Mouse (Mus musculus) midbrain, embryonic 12.5 days (tissue): Measurements from ENCODE around the gene Gm20388. TPM values are rescaled to one million over a fixed set of nuclear protein-coding genes. Genes with fewer than 3 reads are reported as not detected.

Experiments used
- ATAC-seq: fragments of 200-750 bp; cut with Nextera tagmentation; 2 replicates; pipeline ENCODE4 v1.8.0; 2017; ENCODE audit warnings: low read depth, moderate TSS enrichment, moderate library complexity; ENCODE audit not compliant: low FRiP score
- H3K27ac ChIP-seq: fragments of 300-500 bp; sonication (generic); replicated peaks from 2 replicates; pipeline ENCODE4 v1.5.1; 2016; ENCODE audit warnings: mild to moderate bottlenecking
- H3K27me3 ChIP-seq: fragments of 300-500 bp; sonication (generic); 2 replicates; pipeline ENCODE4 v1.6.1; 2016; ENCODE audit warnings: mild to moderate bottlenecking
- H3K36me3 ChIP-seq: fragments of 300-500 bp; sonication (generic); 2 replicates; pipeline ENCODE4 v1.6.1; 2016
- H3K4me1 ChIP-seq: fragments of 300-500 bp; sonication (generic); 2 replicates; pipeline ENCODE4 v1.6.1; 2016
- H3K4me2 ChIP-seq: fragments of 300-500 bp; sonication (generic); replicated peaks from 2 replicates; pipeline ENCODE4 v1.6.1; 2016; ENCODE audit warnings: mild to moderate bottlenecking, moderate library complexity
- H3K4me3 ChIP-seq: fragments of 300-500 bp; sonication (generic); 2 replicates; pipeline ENCODE4 v1.5.1; 2016; ENCODE audit warnings: mild to moderate bottlenecking
- H3K9ac ChIP-seq: fragments of 300-500 bp; sonication (generic); replicated peaks from 2 replicates; pipeline ENCODE4 v1.6.1; 2016; ENCODE audit warnings: mild to moderate bottlenecking, moderate library complexity
- H3K9me3 ChIP-seq: fragments of 300-500 bp; sonication (generic); 2 replicates; pipeline ENCODE4 v1.6.1; 2016; ENCODE audit warnings: mild to moderate bottlenecking
- WGBS: fragments of 180-500 bp; shearing (Covaris S2); methylation state at CpG from one replicate; pipeline ENCODE4 v1.1.7; 2016; 5-methylcytosine and 5-hydroxymethylcytosine counted together
- polyA plus RNA-seq: library from polyadenylated mRNA; unstranded; fragments of >200 nt; fragmentation: Nextera tagmentation; extraction: Ambion mirVana; gene quantifications from 2 replicates; pipeline ENCODE4 v1.2.1, GENCODE M21; 2016

Gene Gm20388
- polyA plus RNA-seq, 1 experiment from 2014 or later = not detected

DNA sequence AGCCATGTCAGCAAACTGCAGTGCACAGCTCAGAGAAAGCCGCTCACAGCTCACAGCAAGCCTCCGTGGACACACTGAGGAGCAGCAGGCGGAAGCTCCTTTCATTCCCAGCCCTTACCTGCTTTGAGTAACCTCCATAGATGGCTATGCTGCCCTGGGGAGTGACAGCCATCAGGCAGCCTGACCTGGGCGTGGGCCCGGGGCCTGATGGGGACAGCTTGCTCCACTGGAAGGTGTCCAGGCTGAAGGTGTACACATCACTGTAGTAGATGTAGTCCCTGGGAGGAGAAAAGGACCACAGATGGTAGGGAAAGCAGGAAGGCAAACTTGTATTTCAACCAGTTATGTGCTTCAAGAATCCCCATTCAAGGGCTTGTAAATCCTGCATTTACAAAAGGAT lies 1894.2 kb downstream of the Gm20388 start:
- Histone ChIP-seq H3K27me3 (no peaks in the 10 kb centered on the region), H3K4me1 (no peaks in the 10 kb centered on the region), H3K4me3 (no peak overlapping the region), H3K9ac (no peak overlapping the region), H3K4me2 (no peak overlapping the region), H3K9me3 (no peaks in the 10 kb centered on the region), H3K36me3 (peaks cover 65% of the 10 kb centered on the region), H3K27ac (no peak overlapping the region)
- ATAC-seq = no peak
- 98% methylated on average over 5 of the region's 5 CpGs for WGBS

- H3K27me3 ChIP-seq = no peaks in the 10 kb centered on the region
- 93% methylated on average over 13 of the region's 13 CpGs for WGBS
- H3K4me1 ChIP-seq = no peaks in the 10 kb centered on the region
- H3K4me2 ChIP-seq = no peak overlapping the region
- H3K4me3 ChIP-seq = no peak overlapping the region
- H3K9me3 ChIP-seq = no peaks in the 10 kb centered on the region
- H3K27ac ChIP-seq = no peak overlapping the region
- no peak overlapping the region for H3K9ac ChIP-seq
- H3K36me3 ChIP-seq = peaks cover 60% of the 10 kb centered on the region
- no peak for ATAC-seq
Observed at GRCm38 (mm10) chr8:121806126-121806525, 1895.5 kb downstream of the Gm20388 start.

DNA sequence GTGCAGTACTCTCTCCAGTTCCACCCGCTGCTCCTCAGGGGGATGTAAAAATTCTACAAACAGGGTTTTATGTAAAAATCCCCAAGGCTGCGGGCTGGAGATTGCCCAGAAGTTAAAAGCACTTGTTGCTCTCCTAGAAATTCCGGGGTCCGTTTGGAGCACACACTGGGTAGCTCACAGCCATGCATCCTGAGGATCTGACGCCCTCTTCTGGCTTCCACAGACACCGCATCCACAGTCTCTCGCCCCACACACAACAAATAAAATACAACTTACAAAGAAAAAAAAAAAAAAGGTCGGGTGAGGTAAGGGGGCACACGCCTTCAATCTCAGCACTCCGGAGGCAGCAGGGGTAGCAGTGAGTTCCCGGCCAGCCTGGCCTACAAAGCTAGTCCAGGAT lies 1897.4 kb downstream of the Gm20388 start:
- Histone ChIP-seq H3K4me2 (no peak overlapping the region), H3K36me3 (peaks cover 65% of the 10 kb centered on the region), H3K27me3 (no peaks in the 10 kb centered on the region), H3K4me3 (no peak overlapping the region), H3K9me3 (no peaks in the 10 kb centered on the region), H3K9ac (no peak overlapping the region), H3K4me1 (no peaks in the 10 kb centered on the region), H3K27ac (no peak overlapping the region)
- 78% methylated on average over 11 of the region's 11 CpGs for WGBS
- ATAC-seq = no peak

DNA sequence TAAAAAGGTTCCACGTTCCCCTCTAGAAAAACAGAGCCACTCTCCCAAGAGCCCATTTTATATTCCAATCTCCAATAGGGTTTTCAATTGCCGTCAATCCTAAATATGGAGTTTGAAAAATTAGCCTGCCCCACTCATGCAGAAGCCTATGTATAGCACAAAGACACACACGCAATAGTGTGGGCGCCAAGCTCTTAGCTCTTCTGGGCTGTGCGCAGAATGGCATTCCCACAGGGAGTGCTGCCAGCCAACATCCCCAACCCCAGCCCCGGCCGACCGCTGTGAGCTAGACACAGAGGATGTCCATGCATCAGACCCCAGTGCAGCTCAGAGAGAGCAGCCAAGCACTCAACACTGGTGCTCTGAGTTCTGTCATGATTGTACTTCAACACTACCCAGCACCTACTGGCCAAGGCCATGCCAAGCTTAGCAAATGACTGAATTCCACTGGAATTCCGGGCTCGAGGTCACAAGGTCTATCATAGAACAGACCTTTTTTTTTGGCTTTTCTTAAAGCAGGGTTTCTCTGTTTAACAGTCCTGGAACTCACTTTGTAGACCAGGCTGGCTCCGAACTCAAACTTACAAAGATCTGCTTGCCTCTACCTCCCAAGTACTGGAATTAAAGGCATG lies 1899.0 kb downstream of the Gm20388 start:
- WGBS = 92% methylated on average over 11 of the region's 11 CpGs
- H3K9ac ChIP-seq = no peak overlapping the region
- no peaks in the 10 kb centered on the region for H3K9me3 ChIP-seq
- no peaks in the 10 kb centered on the region for H3K4me1 ChIP-seq
- ATAC-seq = no peak
- no peak overlapping the region for H3K27ac ChIP-seq
- no peak overlapping the region for H3K4me2 ChIP-seq
- peaks cover 66% of the 10 kb centered on the region for H3K36me3 ChIP-seq
- H3K27me3 ChIP-seq = no peaks in the 10 kb centered on the region
- H3K4me3 ChIP-seq = no peak overlapping the region

GRCm38 (mm10) chr8:121811502-121811901 lies 1900.9 kb downstream of the Gm20388 start:
- no peaks in the 10 kb centered on the region for H3K27me3 ChIP-seq
- no peak overlapping the region for H3K9ac ChIP-seq
- H3K4me1 ChIP-seq = no peaks in the 10 kb centered on the region
- H3K4me3 ChIP-seq = no peak overlapping the region
- H3K36me3 ChIP-seq = peaks cover 64% of the 10 kb centered on the region
- no peak overlapping the region for H3K4me2 ChIP-seq
- no peak overlapping the region for H3K27ac ChIP-seq
- WGBS = 95% methylated on average over 3 of the region's 3 CpGs
- no peaks in the 10 kb centered on the region for H3K9me3 ChIP-seq
- no peak for ATAC-seq

DNA sequence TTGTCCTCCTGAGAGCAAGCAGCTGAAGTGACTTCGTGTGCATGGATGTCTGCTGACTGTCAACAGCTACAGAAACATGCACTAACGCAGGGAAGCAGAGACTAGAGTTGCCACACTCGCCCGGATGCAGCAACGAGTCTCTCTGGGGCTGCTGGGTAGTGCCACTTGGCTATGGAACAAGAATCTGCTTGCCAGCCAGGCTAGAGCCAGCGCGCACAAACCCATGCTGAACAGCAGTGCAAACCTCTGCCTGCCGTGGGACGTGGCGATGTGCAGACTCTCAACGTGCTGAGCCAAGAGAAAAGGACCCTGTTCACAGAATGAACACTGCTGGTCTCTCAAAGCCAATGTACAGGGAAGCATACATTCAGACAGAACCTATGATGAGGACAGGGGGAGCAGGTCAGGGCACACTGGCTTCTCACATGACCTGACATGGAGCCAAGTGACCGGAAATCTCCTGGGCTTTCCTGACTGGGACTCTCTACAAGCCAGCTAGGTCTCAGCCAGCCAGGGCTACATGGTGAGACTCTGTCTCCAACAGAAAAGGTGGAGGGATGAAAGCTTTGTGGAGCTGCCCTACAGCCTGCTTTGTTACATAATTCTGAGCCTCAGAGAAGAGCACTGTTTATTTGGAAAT lies 1901.4 kb downstream of the Gm20388 start:
- Histone ChIP-seq H3K4me1 (no peaks in the 10 kb centered on the region), H3K27ac (no peak overlapping the region), H3K27me3 (no peaks in the 10 kb centered on the region), H3K9me3 (no peaks in the 10 kb centered on the region), H3K9ac (no peak overlapping the region), H3K36me3 (peaks cover 61% of the 10 kb centered on the region), H3K4me3 (no peak overlapping the region), H3K4me2 (no peak overlapping the region)
- no peak for ATAC-seq
- WGBS = 96% methylated on average over 12 of the region's 12 CpGs

- ATAC-seq = no peak
- no peaks in the 10 kb centered on the region for H3K9me3 ChIP-seq
- 86% methylated on average over 7 of the region's 7 CpGs for WGBS
- H3K9ac ChIP-seq = no peak overlapping the region
- H3K4me2 ChIP-seq = no peak overlapping the region
- peaks cover 59% of the 10 kb centered on the region for H3K36me3 ChIP-seq
- no peak overlapping the region for H3K4me3 ChIP-seq
- no peak overlapping the region for H3K27ac ChIP-seq
- no peaks in the 10 kb centered on the region for H3K4me1 ChIP-seq
- H3K27me3 ChIP-seq = no peaks in the 10 kb centered on the region
Observed at GRCm38 (mm10) chr8:121818226-121818625, 1907.6 kb downstream of the Gm20388 start.

GRCm38 (mm10) chr8:121820840-121821239 lies 1910.2 kb downstream of the Gm20388 start:
- no peak overlapping the region for H3K27ac ChIP-seq
- ATAC-seq = no peak
- no peak overlapping the region for H3K4me2 ChIP-seq
- WGBS = 92% methylated on average over 6 of the region's 6 CpGs
- no peak overlapping the region for H3K9ac ChIP-seq
- H3K36me3 ChIP-seq = peaks cover 33% of the 10 kb centered on the region
- H3K4me3 ChIP-seq = no peak overlapping the region
- H3K9me3 ChIP-seq = no peaks in the 10 kb centered on the region
- H3K27me3 ChIP-seq = no peaks in the 10 kb centered on the region
- no peaks in the 10 kb centered on the region for H3K4me1 ChIP-seq

GRCm38 (mm10) chr8:121821320-121821719 lies 1910.7 kb downstream of the Gm20388 start:
- ATAC-seq = no peak
- Histone ChIP-seq H3K4me1 (no peaks in the 10 kb centered on the region), H3K9ac (no peak overlapping the region), H3K27me3 (no peaks in the 10 kb centered on the region), H3K27ac (no peak overlapping the region), H3K4me2 (no peak overlapping the region), H3K4me3 (no peak overlapping the region), H3K9me3 (no peaks in the 10 kb centered on the region), H3K36me3 (peaks cover 29% of the 10 kb centered on the region)
- 88% methylated on average over 11 of the region's 11 CpGs for WGBS

DNA sequence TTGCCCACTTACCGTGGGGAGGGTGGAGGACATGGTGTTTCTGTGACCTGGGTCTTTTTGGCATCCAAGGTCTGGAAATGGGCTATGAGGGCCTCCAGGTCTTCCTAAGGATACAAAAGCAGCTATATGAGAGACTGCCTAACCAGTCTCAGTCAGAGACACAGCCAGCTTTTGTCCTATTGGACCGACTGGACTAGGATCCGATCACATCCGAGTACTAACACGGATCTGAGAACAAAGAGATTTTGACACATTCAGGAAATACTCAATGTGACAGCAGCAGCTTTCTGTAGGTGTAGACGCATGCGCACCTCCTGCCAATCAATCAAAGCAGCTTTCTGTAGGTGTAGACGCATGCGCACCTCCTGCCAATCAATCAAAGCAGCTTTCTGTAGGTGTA lies 1911.1 kb downstream of the Gm20388 start:
- no peaks in the 10 kb centered on the region for H3K4me1 ChIP-seq
- H3K9ac ChIP-seq = no peak overlapping the region
- 92% methylated on average over 9 of the region's 9 CpGs for WGBS

GRCm38 (mm10) chr8:121827726-121828125 lies 1917.1 kb downstream of the Gm20388 start:
- H3K4me1 ChIP-seq = peaks cover 19% of the 10 kb centered on the region
- H3K9me3 ChIP-seq = no peaks in the 10 kb centered on the region
- no peak for ATAC-seq
- 98% methylated on average over 5 of the region's 5 CpGs for WGBS
- no peaks in the 10 kb centered on the region for H3K27me3 ChIP-seq
- H3K4me2 ChIP-seq = peak overlapping the region; percentile 96
- H3K4me3 ChIP-seq = no peak overlapping the region
- H3K27ac ChIP-seq = no peak overlapping the region
- no peak overlapping the region for H3K9ac ChIP-seq
- no peaks in the 10 kb centered on the region for H3K36me3 ChIP-seq

More for the DNA sequence above, 1911.1 kb downstream of the Gm20388 start:
- ATAC-seq = no peak
- Histone ChIP-seq H3K4me2 (no peak overlapping the region), H3K4me3 (no peak overlapping the region), H3K27me3 (no peaks in the 10 kb centered on the region), H3K9me3 (no peaks in the 10 kb centered on the region), H3K27ac (no peak overlapping the region), H3K36me3 (peaks cover 29% of the 10 kb centered on the region)

DNA sequence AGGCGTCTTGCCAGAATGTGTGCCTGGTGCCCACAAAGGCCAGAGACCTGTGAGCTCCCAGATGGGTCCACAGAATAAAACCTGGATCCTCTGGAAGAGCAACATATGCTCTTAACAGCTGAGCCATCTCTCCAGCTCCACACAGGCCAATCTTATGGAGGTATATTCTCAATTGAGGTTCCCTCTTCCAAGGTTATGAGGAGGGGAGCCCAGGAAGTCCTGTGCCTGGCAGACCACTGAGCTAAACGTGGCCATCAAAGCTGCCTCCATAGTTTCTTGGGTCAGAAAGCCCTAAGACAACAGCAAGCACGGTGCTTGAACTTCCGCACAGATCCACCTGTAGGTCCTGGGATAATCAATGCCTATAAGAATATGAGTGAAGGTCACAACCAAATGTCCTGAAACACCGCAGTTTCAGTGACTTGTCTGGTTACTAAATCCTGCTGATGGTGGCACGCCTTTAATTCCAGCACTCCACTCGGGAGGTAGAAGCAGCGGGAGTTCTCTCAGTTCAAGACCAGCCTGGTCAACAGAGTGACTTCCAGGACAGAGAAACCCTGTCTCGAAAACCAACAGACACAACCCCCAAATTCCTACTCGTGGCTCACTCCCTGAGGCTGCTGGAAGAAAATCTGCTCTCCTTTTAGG lies 1917.9 kb downstream of the Gm20388 start:
- Histone ChIP-seq H3K27ac (no peak overlapping the region), H3K4me3 (peak overlapping the region; percentile 96)

More for the DNA sequence above, 1917.9 kb downstream of the Gm20388 start:
- peaks cover 19% of the 10 kb centered on the region for H3K4me1 ChIP-seq
- H3K4me2 ChIP-seq = peak overlapping the region; percentile 96
- no peaks in the 10 kb centered on the region for H3K27me3 ChIP-seq
- peak overlapping the region; percentile 92 for H3K9ac ChIP-seq
- no peaks in the 10 kb centered on the region for H3K9me3 ChIP-seq
- no peak for ATAC-seq
- 33% methylated on average over 10 of the region's 10 CpGs for WGBS
- no peaks in the 10 kb centered on the region for H3K36me3 ChIP-seq
